Mouse (Mus musculus): Measurements from ENCODE around the gene Slc16a2.

GRCm38 (mm10) chrX:103688551-103688950, 133.2 kb downstream of the Slc16a2 start:
- no peak for TF ChIP-seq CTCF (IDR thresholded peaks at IDR 0.05; ENCODE audit: borderline replicate concordance, insufficient read depth, low read depth, low read length)
- TF ChIP-seq POLR2A (IDR thresholded peaks at IDR 0.05; ENCODE audit: borderline replicate concordance, insufficient read depth, low read length), result no peak

Data from cerebellum, adult 2 months (tissue).